Mouse (Mus musculus) E14TG2a.4 (cell line): ENCODE results near the gene Pcx.

Experiments
- H3K27me3 ChIP-seq: 2 replicates; pipeline ENCODE4 v1.6.1; 2014; ENCODE audit warnings: low read length, control low read depth; ENCODE audit not compliant: insufficient read depth
- H3K36me3 ChIP-seq: 2 replicates; pipeline ENCODE4 v1.6.1; 2014; ENCODE audit warnings: low read length, control low read depth; ENCODE audit not compliant: insufficient read depth
- H3K4me1 ChIP-seq: replicated peaks from 2 replicates; pipeline ENCODE4 v1.6.1; 2014; ENCODE audit warnings: low read depth, low read length, control low read depth
- H3K4me3 ChIP-seq: replicated peaks from 2 replicates; pipeline ENCODE4 v1.5.1; 2014; ENCODE audit warnings: mild to moderate bottlenecking, low read length
- H3K9me3 ChIP-seq: 2 replicates; pipeline ENCODE4 v1.6.1; 2014; ENCODE audit warnings: low read length, control low read depth
- CTCF ChIP-seq: conservative IDR thresholded peaks from 2 replicates; pipeline ENCODE4 v1.5.1; 2014; ENCODE audit warnings: low read length
- NANOG ChIP-seq: IDR thresholded peaks from 2 replicates; pipeline ENCODE4 v1.6.1; 2014; ENCODE audit warnings: borderline replicate concordance, low read length, mixed read lengths
- POU5F1 ChIP-seq: IDR thresholded peaks from 2 replicates; pipeline ENCODE4 v1.6.1; 2014; ENCODE audit warnings: low read length, borderline replicate concordance

Gene Pcx

DNA sequence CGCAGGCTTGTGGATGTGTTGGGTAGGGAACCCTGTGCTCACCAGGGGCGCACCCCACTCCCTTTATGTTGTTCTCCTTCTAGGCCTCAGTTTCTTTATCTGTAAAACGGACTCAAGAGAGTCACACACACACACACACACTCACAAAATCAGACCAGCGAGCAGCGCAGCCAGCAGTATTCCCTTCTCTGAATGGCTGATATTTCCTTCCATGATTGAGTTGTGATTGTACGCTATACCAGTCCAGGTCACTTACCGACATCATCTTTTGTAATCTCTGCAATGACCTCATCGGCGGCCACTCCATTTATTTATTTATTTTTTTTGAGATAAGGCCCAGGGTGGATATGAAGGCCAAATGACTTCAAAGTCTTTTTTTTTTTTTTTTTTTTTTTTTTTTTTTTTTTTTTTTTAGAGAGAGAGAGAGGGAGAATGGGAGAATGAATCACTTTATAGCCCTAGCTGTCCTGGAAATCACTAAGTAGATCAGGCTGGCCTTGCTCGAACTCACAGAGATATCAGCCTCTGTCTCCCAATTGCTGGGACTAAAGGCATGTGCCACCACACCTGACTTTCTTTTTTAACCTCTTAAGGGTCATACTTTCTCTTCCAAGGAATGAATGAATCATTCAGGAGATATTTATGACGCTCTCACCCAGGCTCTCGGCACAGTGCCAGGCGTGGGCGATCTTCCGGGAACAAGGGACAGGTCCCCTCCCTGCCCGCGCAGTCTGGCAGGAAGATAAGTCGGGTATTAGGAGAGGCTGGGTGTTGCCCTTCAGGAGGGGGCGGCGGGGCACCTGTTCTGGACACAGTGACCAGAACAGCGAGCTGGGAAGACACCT lies 32.7 kb upstream of the Pcx start, which contains the start of gene Syt12:
Gene Syt12, minus strand, starts transcription at position 103 of the 845 bp plus-strand sequence.
- no peaks in the 10 kb centered on the region for H3K9me3 ChIP-seq
- peak within 1 kb of the TSS; percentile 84 for H3K4me3 ChIP-seq
- H3K36me3 ChIP-seq, result no peaks in the 10 kb centered on the region
- H3K4me1 ChIP-seq, result peaks cover 13% of the 10 kb centered on the region
- TF ChIP-seq POU5F1, result no peak
- peaks cover 59% of the 10 kb centered on the region for H3K27me3 ChIP-seq

DNA sequence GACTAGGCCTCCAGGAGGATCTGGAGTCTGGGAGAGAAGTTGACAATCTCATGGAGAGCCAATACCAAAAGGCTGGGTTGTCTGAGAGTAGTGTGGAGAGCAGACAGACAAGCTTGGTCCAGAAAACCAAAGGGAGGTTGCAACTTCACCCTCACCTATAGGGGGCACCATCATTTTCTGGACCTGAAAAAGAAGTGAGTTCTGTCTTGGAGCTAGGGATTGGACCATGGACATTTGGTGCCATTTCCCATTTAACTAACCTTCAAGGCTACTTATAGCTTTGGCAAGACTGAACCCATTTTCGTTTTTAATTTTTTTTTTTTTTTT lies 32.1 kb upstream of the Pcx start:
- no peaks in the 10 kb centered on the region for H3K36me3 ChIP-seq
- 0 out of 2 replicates have a peak overlapping the region, but pooled peaks have one; percentile 13 for H3K4me3 ChIP-seq
- TF ChIP-seq CTCF, result peak; percentile 62
- TF ChIP-seq POU5F1, result no peak
- no peak for TF ChIP-seq NANOG
- peaks cover 13% of the 10 kb centered on the region for H3K4me1 ChIP-seq
- H3K9me3 ChIP-seq, result no peaks in the 10 kb centered on the region
- peaks cover 61% of the 10 kb centered on the region for H3K27me3 ChIP-seq

DNA sequence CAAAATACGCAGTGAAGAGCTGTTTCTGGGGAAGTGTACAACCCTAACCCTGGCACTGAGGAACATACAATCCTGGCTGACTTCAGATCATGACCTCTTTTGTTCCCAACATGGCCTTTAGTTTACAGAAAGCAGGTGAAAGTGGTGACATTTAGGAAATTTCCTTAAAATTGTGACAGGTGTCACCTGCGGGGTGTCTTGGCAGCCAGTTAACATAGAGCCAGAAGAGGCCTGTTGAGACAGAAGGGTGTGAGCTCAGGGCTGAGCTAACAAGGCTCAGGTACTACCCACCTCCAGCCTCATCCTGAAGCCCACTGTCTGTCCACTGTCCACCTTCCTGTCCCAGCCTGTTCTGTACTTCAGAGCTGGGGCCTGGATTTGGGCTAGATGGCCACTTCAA lies 30.2 kb upstream of the Pcx start:
- H3K4me1 ChIP-seq, result peaks cover 13% of the 10 kb centered on the region
- TF ChIP-seq CTCF (no peak), POU5F1 (no peak), NANOG (no peak)
- H3K4me3 ChIP-seq, result no peak overlapping the region
- H3K36me3 ChIP-seq, result no peaks in the 10 kb centered on the region
- no peaks in the 10 kb centered on the region for H3K9me3 ChIP-seq
- peaks cover 45% of the 10 kb centered on the region for H3K27me3 ChIP-seq

DNA sequence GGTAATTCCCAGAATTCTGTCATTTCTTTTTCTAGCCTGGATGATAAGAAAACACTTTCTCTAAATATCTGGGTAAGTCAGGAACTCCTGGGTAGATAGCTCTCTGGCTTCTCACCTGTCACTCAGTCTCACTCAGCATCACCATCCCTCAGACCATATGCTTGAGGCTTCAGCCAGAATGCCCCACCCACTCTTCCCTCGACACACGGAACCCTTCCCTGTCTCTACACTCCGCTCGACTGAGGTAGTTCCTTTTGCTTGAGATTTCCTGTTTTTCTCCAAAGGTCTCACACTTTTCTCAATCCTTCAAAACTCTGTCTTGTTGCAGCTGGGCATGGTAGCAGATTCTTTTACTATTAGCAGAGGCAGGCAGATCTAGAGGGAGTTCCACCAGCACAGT lies 28.9 kb upstream of the Pcx start:
- TF ChIP-seq CTCF (no peak), POU5F1 (no peak), NANOG (no peak)
- peaks cover 14% of the 10 kb centered on the region for H3K4me1 ChIP-seq
- no peaks in the 10 kb centered on the region for H3K36me3 ChIP-seq
- H3K9me3 ChIP-seq, result no peaks in the 10 kb centered on the region
- H3K27me3 ChIP-seq, result peaks cover 32% of the 10 kb centered on the region
- H3K4me3 ChIP-seq, result no peak overlapping the region

DNA sequence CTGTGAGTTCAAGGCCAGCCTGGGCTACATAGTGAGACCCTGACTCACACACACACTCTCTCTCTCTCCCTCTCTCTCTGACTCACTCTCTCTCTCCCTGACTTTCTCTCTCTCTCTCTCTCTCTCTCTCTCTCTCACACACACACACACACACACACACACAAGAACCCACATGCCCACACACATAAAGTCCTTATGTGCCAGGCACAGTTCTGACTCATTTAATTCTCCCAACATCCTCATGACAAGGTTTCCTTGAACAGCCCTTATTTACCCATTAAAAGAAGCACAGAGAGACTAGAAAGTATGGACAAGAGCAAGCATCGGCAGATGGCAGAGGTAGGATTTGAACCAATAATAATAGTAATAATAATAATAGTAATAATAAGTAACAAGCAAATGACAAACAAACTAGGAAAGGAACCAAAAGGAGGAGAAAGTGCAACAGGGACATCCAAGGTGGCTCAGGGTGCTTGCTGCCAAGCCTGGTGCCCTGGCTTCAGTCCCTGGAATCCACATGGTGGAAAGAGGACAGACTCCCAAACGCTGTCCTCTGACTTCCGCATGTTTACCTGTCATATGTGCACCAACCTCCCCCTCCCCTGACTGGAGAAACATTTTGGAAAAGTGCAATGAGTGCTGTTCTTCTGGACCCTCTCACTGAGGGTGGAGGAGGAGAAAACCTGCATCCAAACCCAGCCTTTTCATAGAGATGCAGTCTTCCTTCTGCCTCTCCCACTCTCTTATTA lies 28.0 kb upstream of the Pcx start:
- no peak overlapping the region for H3K4me3 ChIP-seq
- H3K9me3 ChIP-seq, result no peaks in the 10 kb centered on the region
- TF ChIP-seq POU5F1 (no peak), NANOG (no peak), CTCF (no peak)
- H3K4me1 ChIP-seq, result peaks cover 11% of the 10 kb centered on the region
- H3K27me3 ChIP-seq, result peaks cover 23% of the 10 kb centered on the region
- no peaks in the 10 kb centered on the region for H3K36me3 ChIP-seq

DNA sequence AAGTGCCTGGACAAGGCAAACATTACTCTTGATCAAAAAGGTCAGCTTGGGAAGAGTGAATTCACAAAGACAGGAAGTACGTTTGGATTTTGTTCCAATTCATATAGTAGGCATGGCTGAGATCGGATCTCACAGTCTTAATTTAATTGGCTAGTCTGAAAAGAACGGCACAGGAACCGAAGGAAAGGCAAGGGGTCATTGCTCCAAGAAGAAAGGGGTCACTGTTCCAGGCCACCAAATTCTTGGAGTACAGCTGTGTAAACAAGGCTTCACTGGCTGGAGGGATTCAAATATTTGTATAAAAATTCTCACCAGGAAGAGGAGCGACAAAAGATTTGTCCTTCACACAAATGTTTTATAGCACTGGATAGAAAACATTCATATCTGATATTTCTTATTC lies 25.3 kb upstream of the Pcx start:
- TF ChIP-seq NANOG (no peak), CTCF (no peak), POU5F1 (no peak)
- Histone ChIP-seq H3K36me3 (no peaks in the 10 kb centered on the region), H3K9me3 (no peaks in the 10 kb centered on the region), H3K4me3 (no peak overlapping the region), H3K27me3 (peaks cover 11% of the 10 kb centered on the region), H3K4me1 (peaks cover 5% of the 10 kb centered on the region; the same call in 1 of the 2 replicates)

GRCm38 (mm10) chr19:4487877-4488276 lies 22.4 kb upstream of the Pcx start:
- peaks cover 5% of the 10 kb centered on the region for H3K4me1 ChIP-seq
- no peak overlapping the region for H3K4me3 ChIP-seq
- no peak for TF ChIP-seq NANOG
- no peaks in the 10 kb centered on the region for H3K36me3 ChIP-seq
- H3K9me3 ChIP-seq, result no peaks in the 10 kb centered on the region
- peaks cover 3% of the 10 kb centered on the region; the same call in 1 of the 2 replicates for H3K27me3 ChIP-seq

GRCm38 (mm10) chr19:4491080-4491695 lies 19.1 kb upstream of the Pcx start:
- H3K4me1 ChIP-seq, result peaks cover under 1% of the 10 kb centered on the region; the same call in 1 of the 2 replicates
- no peaks in the 10 kb centered on the region for H3K36me3 ChIP-seq
- no peaks in the 10 kb centered on the region for H3K9me3 ChIP-seq
- H3K27me3 ChIP-seq, result peaks cover 13% of the 10 kb centered on the region
- no peak overlapping the region for H3K4me3 ChIP-seq
- TF ChIP-seq NANOG, result no peak
